Mouse (Mus musculus): Measurements from ENCODE around the gene Katnbl1. TPM values are rescaled to one million over a fixed set of nuclear protein-coding genes. Genes with fewer than 3 reads are reported as not detected.

The Katnbl1 gene
- polyA plus RNA-seq, 1 experiment from 2014 or later = 10.7 TPM

DNA sequence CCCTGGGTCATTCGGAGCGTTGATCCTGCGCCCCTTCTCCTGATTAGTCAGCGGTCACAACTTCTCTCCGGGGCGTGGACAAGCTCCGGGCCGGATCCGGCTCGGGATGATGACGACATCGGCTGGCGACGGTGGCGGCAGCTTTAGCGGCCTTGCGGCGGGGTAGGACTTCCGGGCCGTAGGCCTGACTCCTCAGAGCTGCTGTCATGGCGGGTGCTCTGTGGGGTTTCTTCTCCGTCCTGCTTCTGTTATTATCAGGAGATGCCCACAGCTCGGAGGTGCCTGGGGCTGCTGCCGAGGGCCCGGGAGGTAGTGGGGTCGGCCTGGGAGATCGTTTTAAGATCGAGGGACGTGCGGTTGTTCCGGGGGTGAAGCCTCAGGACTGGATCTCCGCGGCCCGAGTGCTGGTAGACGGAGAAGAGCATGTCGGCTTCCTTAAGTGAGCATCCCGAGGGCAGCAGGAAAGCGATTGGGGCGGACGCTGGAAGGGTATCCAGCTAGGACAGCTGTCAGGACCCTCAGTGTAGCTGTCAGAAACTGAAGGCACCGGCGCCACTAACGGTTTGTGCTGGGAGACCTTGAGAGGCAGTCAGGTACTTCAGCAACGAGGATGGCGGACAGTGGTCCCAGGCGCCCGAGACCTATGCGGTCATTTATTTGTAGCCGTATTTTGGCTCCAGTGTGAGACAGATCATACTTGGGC, 76.0 kb downstream of the Katnbl1 start, which contains the start of gene Emc7:
Emc7 (plus strand) TSS at position 136 of the 703 bp plus-strand sequence.
- peak within 1 kb of the TSS; percentile 70 for H3K4me3 ChIP-seq (ENCODE audit: low read depth, low read length)
- no peaks in the 10 kb centered on the region for H3K27me3 ChIP-seq (ENCODE audit: insufficient read depth, low read length)
- peaks cover 3% of the 10 kb centered on the region; the same call in 1 of the 2 replicates for H3K4me1 ChIP-seq (ENCODE audit: insufficient read depth)
- DNase-seq = peak; percentile 99
- ATAC-seq = peak; percentile 100
- peak; percentile 30; the same call in 1 of the 2 replicates for TF ChIP-seq EP300 (IDR thresholded peaks at IDR 0.05; ENCODE audit: low read depth)
- TF ChIP-seq CTCF (IDR thresholded peaks at IDR 0.05; ENCODE audit: low read depth) = no peak
- peak within 1 kb of the TSS; percentile 79 for H3K4me2 ChIP-seq (ENCODE audit: low read depth, low read length)
- peak within 1 kb of the TSS; percentile 79 for H3K9ac ChIP-seq (replicated peaks)
- H3K36me3 ChIP-seq (replicated peaks; ENCODE audit: insufficient read depth, low read length) = peaks cover 2% of the 10 kb centered on the region; the same call in 1 of the 2 replicates
- H3K27ac ChIP-seq (ENCODE audit: low read depth) = peak within 1 kb of the TSS; percentile 78
- H3K9me3 ChIP-seq (ENCODE audit: low read length) = no peaks in the 10 kb centered on the region
- 1% methylated on average over 49 of the region's 49 CpGs for WGBS (ENCODE audit: insufficient replicate concordance)

DNA sequence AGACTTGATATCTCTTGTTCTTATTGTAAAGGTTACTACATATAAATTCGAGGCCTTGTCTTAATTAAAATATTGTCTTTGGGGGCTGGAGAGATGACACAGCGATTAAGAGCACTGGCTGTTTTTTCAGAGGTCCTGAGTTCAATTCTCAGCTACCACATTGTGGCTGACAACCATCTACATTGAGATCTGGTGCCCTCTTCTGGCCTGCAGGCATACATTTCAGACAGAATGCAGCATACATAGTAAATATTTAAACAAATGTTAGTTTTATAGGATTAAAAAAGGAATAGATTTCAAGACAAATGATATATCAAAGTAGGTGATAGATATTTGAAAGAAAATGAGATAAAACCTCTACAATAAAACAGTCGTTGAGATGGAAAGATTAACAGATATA, 81.5 kb downstream of the Katnbl1 start:
- Histone ChIP-seq H3K4me1 (ENCODE audit: insufficient read depth) (peaks cover 1% of the 10 kb centered on the region; the same call in 1 of the 2 replicates), H3K9ac (replicated peaks) (no peak overlapping the region), H3K27me3 (ENCODE audit: insufficient read depth, low read length) (no peaks in the 10 kb centered on the region), H3K9me3 (ENCODE audit: low read length) (no peaks in the 10 kb centered on the region), H3K4me2 (ENCODE audit: low read depth, low read length) (no peak overlapping the region), H3K4me3 (ENCODE audit: low read depth, low read length) (no peak overlapping the region), H3K27ac (ENCODE audit: low read depth) (no peak overlapping the region), H3K36me3 (replicated peaks; ENCODE audit: insufficient read depth, low read length) (peaks cover 26% of the 10 kb centered on the region)
- 83% methylated on average over 3 of the region's 3 CpGs for whole genome bisulfite sequencing (ENCODE audit: insufficient replicate concordance)
- TF ChIP-seq EP300 (IDR thresholded peaks at IDR 0.05; ENCODE audit: low read depth) = no peak
- TF ChIP-seq CTCF (IDR thresholded peaks at IDR 0.05; ENCODE audit: low read depth) = no peak
- no peak for DNase-seq
- no peak for ATAC-seq

Other genes starting within 250 kb of the Katnbl1 start
- not detected in 2 replicates for gene Olfr1316, start 244.2 kb upstream of the Katnbl1 start, polyA plus RNA-seq (2015; fragmentation: Nextera tagmentation; extraction: Ambion mirVana)
- not detected in 2 replicates for gene Olfr1317, start 238.9 kb upstream of the Katnbl1 start, polyA plus RNA-seq (2015; fragmentation: Nextera tagmentation; extraction: Ambion mirVana)
- gene Olfr1318, start 225.0 kb upstream of the Katnbl1 start, polyA plus RNA-seq (2015; fragmentation: Nextera tagmentation; extraction: Ambion mirVana) = not detected in 2 replicates
- 1.6 and 1.7 TPM in 2 replicates for gene Lpcat4, start 139.7 kb upstream of the Katnbl1 start, polyA plus RNA-seq (2015; fragmentation: Nextera tagmentation; extraction: Ambion mirVana)
- gene Nutm1, start 119.9 kb upstream of the Katnbl1 start, polyA plus RNA-seq (2015; fragmentation: Nextera tagmentation; extraction: Ambion mirVana) = 0.02 TPM in 1 of 2 replicates, not detected in the other
- 129 TPM in 2 replicates for gene Nop10, start 117.3 kb upstream of the Katnbl1 start, polyA plus RNA-seq (2015; fragmentation: Nextera tagmentation; extraction: Ambion mirVana)
- 3.7 and 4.1 TPM in 2 replicates for gene Slc12a6, start 113.4 kb upstream of the Katnbl1 start, polyA plus RNA-seq (2015; fragmentation: Nextera tagmentation; extraction: Ambion mirVana)
- gene Gm21985, start 112.9 kb upstream of the Katnbl1 start, polyA plus RNA-seq (2015; fragmentation: Nextera tagmentation; extraction: Ambion mirVana) = not detected in 2 replicates
- gene Emc4, start 11.2 kb upstream of the Katnbl1 start, polyA plus RNA-seq (2015; fragmentation: Nextera tagmentation; extraction: Ambion mirVana) = 62.9 and 63.6 TPM in 2 replicates
- gene Emc7, start 75.8 kb downstream of the Katnbl1 start, polyA plus RNA-seq (2015; fragmentation: Nextera tagmentation; extraction: Ambion mirVana) = 19.1 and 19.2 TPM in 2 replicates
- gene Chrm5, start 101.6 kb downstream of the Katnbl1 start, polyA plus RNA-seq (2015; fragmentation: Nextera tagmentation; extraction: Ambion mirVana) = not detected in 2 replicates
- gene Aven, start 113.8 kb downstream of the Katnbl1 start, polyA plus RNA-seq (2015; fragmentation: Nextera tagmentation; extraction: Ambion mirVana) = 3.2 and 3.6 TPM in 2 replicates

Data from liver, postnatal 0 days (tissue).